Mouse (Mus musculus) cerebellum, postnatal 36 days (tissue): Measurements from ENCODE around the gene Vmn2r86.
A peak's percentile ranks its signal among the peaks of the same experiment; 100 is the strongest.
"Not testable (repeated sequence)": the region's sequence is repeated elsewhere in the genome, so short reads cannot be mapped to it uniquely, and the experiment has no call there.

Experiments
- DNase-seq, 2 experiments: peaks; one replicate each; pipeline ENCODE4 v3.0.0; 2021 to 2022; ENCODE audit warnings: mixed read lengths in 2 of 2

Gene Vmn2r86

GRCm38 (mm10) chr10:130455950-130456349, at the start of gene Vmn2r86:
Gene Vmn2r86, minus strand, starts transcription at chr10:130456050.
- DNase-seq: not testable (repeated sequence)

GRCm38 (mm10) chr10:130497296-130497695, 41.4 kb upstream of the Vmn2r86 start, which contains the start of gene Vmn2r87:
Gene Vmn2r87, minus strand, starts transcription at chr10:130497396.
- no peak for DNase-seq

- peak; percentile 3 to 5 for DNase-seq
Measured at GRCm38 (mm10) chr10:130470311-130470760, 14.5 kb upstream of the Vmn2r86 start.

- DNase-seq: peak in 1 of 2 experiments; percentile 1
Measured at GRCm38 (mm10) chr10:130444776-130445175, 11.1 kb downstream of the Vmn2r86 start.

- DNase-seq: not testable (repeated sequence)
Measured at GRCm38 (mm10) chr10:130434185-130434898, 21.5 kb downstream of the Vmn2r86 start.

GRCm38 (mm10) chr10:130429603-130430002, 26.2 kb downstream of the Vmn2r86 start, which contains the start of gene Vmn2r85:
Gene Vmn2r85, minus strand, starts transcription at chr10:130429703.
- not testable (repeated sequence) for DNase-seq

- not testable (repeated sequence) for DNase-seq
Measured at GRCm38 (mm10) chr10:130422368-130422767, 33.5 kb downstream of the Vmn2r86 start.

GRCm38 (mm10) chr10:130420401-130420800, 35.4 kb downstream of the Vmn2r86 start:
- DNase-seq: no peak

GRCm38 (mm10) chr10:130419954-130420353, 35.9 kb downstream of the Vmn2r86 start:
- DNase-seq: not testable (repeated sequence)

GRCm38 (mm10) chr10:130416352-130416751, 39.5 kb downstream of the Vmn2r86 start:
- not testable (repeated sequence) for DNase-seq

- not testable (repeated sequence) for DNase-seq
Measured at GRCm38 (mm10) chr10:130412167-130412698, 43.6 kb downstream of the Vmn2r86 start.

GRCm38 (mm10) chr10:130394232-130394631, 61.6 kb downstream of the Vmn2r86 start, which contains the start of gene Vmn2r84:
Gene Vmn2r84, minus strand, starts transcription at chr10:130394332.
- DNase-seq: no peak
